Mouse (Mus musculus): Measurements from ENCODE around the gene Smtnl2.

DNA sequence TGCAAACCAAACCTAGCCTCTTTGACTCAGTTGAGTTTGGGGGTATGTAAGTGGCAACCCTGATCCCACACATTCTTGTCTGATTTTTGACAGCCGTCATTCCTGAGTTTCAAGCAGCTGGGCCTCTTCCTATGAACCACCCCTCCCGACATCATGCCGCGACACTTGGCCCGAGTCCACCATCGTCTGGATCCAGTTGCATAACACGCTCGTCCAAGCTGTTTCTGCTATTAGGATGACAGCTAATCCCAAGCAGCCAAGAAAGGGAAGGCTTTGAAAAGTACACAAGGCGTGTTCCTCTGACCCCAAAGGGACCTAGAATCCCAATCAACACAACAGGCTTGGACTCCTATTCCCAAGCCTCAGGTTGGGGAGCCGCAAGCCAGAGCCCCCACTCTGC is 14.4 kb downstream of the Smtnl2 start:
- TF ChIP-seq ZNF384 (IDR thresholded peaks at IDR 0.05; ENCODE audit: low read depth, low read length) = no peak
- TF ChIP-seq HCFC1 (IDR thresholded peaks at IDR 0.05; ENCODE audit: borderline replicate concordance, insufficient read depth, low read length) = no peak
- TF ChIP-seq ZC3H11A (IDR thresholded peaks at IDR 0.05; ENCODE audit: borderline replicate concordance, low read depth, low read length) = no peak
- no peak for TF ChIP-seq CHD2 (IDR thresholded peaks at IDR 0.05; ENCODE audit: low read depth, low read length)
- no peak for TF ChIP-seq MAFK (IDR thresholded peaks at IDR 0.05; ENCODE audit: insufficient read depth, low read depth, low read length)

Data from ES-E14 (cell line).